Mouse (Mus musculus) layer of hippocampus, postnatal 36 days (tissue): ENCODE data around the gene Kynu. TPM values are rescaled to one million over a fixed set of nuclear protein-coding genes. Genes with fewer than 3 reads are reported as not detected.

Experiments used
- DNase-seq, 2 experiments: peaks; one replicate each; pipeline ENCODE4 v3.0.0; 2022
- total RNA-seq, 2 experiments: library from RNA; stranded (reverse); gene quantifications; 2 replicates each; pipeline ENCODE4 v1.2.3; 2021

Kynu gene
- total RNA-seq, 2 experiments from 2014 or later, result not detected

DNA sequence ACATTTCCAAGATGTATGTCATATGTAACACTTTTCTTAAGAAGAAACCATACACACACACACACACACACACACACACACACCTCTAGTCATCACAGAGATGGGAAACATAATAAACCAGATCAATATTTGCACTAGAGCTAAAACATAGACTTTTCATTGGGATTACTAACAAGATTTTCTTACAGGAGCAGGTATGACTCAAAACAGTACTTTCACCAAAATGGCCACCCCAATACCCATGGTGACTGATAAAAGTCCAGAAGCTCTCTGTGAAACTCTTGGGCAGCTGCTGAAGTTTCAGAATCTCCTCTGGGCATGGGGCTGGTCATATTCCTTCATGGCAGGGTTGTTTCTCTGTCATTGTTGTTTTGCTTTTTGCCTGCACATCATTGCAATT, 114.5 kb downstream of the Kynu start:
- DNase-seq, result no peak

DNA sequence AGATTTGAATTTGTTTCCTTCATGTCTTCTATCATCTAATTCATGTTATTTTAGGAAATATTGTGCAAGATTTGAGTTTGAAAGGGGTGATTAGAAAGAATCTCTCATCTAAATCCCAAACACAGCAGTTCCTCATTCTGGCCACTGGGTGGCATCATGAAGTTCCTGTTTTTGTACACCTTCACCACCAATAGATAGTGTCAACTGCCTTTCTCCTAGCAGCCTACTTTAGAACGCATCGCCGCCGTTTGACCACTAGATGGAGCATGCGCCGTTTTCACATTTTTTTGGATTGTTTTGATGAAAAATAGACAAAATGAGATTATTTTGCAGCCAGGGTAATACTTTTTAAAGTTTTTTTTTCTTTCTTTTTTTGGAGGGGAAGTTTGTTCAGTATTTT, 118.5 kb downstream of the Kynu start:
- DNase-seq, result peak; percentile 45 to 58

DNA sequence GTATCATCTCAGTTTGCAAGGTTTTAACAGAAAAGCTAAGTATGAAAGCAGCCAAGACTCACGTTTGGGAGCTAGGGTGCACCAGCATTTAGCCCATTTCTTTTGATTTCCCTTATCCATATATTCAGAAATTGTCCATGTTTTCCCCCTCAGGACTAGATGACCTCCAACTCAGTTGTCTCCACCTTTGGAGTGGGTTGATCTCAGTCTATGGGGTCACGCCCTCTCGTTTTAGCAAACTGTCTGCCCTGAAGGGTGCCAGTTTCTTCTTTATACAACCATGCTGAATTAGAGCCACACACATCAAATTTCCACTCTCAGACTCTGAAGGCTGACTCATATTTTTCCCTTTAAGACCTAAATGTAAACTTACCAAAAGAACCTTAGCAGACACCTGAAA, 119.0 kb downstream of the Kynu start:
- no peak for DNase-seq

DNA sequence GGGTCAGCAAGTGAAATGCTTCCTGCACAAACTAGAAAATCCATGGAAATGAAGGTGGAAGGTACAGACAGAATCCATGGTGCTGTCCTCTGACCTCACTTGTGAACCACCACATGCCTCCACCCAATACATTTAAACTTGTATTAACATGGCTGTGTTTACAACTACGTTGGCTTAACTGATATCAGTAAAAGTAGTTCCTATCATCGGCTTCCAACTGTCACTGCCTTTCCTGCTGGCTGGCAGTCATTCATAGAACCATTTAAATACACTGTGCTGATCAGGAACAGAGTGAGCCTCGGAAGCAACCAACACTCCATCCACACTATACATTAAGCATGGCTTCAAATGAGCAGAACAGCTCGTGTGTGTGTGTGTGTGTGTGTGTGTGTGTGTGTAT, 120.1 kb downstream of the Kynu start:
- no peak for DNase-seq

DNA sequence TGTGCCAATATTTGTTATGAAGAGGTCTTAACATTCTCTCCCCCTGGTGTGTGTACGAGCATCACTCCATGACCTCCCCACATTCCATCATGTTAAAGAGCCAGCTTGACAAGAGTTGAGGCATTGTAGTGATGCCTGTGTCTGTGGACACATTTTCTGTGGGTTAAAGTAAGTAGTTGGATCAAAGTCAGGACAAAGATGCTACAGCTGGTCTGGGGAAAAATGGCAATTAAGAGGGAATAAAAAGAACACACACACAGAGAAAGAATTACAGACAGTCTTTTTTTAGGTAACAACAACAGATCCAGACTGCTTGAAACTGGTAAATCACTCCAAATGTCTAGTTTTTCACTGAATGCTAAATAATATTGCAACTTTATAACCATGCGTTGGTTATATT, 135.3 kb downstream of the Kynu start:
- DNase-seq, result no peak

DNA sequence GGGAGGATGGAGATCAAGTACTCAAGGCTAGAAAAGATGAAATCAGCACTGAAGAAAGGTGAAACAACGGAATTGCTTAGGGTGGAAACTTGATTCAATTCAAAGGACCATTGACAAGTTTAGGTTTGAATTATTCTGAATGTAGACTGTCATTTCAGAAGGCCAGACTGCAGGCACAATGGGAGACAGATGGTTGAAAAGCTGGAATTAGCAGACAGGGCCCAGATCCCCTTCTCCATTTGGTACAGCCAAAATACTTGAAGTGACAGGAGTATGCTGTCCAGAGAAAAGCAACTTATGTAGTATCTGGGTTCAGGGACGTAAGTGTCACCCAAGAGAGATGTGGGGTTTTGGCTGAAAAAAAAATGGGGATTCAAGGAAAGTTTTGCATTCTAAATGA, 136.2 kb downstream of the Kynu start:
- DNase-seq, result peak; percentile 40 to 46

DNA sequence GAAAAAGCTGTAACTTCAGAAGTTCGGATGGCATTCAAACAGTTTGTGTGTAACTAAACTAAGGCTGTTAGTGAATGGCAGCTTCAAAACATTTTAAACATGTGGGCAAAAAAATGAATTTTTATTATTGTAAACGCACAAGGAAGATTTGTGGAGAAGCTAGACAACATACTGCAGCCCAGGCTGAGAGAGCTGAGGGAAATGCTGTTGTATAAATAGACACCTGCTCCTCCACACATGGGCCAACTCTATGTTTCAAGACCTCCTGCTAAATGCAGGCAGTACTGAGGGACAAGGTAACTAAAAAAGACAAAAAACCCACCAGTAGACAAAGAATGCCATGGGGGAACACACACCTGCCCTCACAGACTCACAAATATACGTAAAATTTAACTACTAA, 140.5 kb downstream of the Kynu start:
- DNase-seq, result no peak

DNA sequence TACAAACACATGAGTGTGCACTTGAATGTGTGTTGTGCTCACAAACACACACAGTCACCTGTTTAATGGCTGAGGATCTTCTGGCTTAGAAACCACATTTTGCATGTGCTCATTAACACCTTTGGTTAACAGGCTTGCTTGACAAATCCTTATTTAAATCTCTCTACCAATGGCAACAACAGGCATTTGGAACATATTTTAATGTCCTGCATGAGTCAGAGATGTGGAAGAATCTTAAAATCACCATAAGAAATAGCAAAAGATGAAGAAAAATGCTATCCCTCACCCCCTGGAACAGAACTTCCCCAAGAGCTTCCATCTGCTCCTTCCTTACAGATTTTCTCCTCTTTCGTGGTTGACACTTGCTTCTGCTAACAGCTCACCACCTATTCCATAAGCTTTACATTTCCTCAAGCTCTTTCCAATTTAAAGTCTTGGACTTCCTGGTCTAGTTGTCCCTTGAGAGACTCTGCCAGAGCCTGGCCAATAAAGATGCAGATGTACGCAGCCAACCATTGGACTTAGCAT, 157.5 kb downstream of the Kynu start:
- DNase-seq, result no peak

DNA sequence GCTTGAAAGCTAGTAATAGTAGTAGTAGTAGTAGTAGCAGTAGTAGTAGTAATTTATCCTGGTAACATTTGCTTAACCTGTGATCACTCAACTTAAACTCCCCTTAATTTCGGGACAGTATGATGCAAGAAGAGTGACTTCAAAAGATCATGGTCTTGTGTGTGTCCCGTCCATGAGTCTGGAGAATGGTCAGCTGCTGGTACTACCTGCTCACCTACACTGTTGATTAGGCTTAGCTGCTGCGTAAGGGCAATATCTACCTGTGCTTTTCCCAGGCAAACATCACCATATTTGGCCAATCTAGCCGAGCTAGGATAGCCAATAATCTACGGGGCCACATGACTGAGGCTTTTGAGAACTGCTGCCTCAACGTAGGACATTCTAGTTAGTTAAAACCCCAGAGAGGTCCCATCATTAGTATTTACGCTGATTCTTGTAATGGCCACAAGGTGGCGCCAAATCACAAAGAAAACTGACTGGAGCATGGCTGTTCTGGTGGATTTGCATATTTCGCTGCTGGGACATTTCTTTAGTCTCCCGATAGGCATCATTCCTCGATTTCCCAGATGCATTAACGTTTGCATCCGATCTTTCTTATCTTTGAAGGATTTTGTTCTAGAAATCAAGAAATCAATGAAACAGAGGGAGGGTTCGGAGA, 167.4 kb downstream of the Kynu start:
- peak; percentile 50 to 70 for DNase-seq

DNA sequence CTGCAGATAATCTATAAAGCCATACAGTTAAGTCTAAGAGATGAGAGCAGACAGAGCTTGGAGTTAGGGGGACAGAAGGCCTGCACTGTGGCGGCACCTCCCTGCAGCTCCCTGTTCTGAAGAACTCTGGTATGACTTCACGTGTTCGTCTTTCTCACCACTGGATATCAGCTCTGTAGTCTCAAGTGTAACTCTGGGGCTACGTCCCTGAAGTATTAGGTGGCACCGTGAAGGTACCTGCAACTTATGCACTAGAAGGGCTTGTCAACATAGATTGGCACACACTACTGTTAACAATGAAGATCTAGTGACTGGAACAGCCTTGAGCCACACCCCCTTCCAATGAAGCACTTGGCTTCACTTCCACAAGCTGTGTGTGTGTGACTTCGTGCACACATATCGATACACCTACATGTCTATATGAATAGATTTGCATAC, 168.0 kb downstream of the Kynu start:
- DNase-seq, result no peak

DNA sequence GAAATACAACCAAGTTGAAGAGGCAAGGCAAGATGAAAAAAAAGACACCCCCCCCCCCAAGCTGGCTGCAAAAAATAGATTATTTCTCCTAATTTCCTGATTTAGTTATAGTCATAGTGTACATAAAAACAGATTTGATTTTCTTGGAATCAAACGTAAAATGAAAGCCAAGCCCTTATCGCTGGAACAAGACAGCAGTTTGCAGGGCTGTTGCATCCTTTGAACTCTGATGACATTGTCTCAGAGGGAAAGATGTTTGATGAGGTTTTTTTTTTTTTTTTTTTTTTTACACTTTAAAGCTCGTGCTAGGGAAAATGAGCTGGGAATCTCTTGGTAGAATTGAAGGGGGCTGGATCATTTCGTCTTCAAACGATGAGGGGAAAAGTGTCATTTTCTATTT, 172.1 kb downstream of the Kynu start:
- DNase-seq, result no peak

DNA sequence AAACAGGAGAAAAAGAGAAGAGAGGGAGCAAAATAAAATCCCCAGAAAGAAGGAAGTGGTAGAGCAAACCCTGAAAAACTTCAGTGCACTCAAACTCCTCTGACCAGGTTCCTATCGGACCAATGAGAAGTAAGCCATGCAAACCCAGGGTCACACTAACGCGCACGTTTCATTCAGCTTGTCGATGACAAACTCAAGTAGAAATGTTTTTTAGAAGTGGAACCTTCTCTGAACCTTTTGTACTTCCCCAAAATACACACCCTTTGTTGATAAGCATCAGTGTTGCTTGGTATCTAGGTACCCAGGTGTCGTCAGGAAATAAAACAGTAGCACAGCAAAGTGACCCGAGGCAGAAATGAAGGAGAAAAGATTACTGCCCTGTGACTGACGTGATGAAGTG, 172.6 kb downstream of the Kynu start:
- no peak for DNase-seq

DNA sequence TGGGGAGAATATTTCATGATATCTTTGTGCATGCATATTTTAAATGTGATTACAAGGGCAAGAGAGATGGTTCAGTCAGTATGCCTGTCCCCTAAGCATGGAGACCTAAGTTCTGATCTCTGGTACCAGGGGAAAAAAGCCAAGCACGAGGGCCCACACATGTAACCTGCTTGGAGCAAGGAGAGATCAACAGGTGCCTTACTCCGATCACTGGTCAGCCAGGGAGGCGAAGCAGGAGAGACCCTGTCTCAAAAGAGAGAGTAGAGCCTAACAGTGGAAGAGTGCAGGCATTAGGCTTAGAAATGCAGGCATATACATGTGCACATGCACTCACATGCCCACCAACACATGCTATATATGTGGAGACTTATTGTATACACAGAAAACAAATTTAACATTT, 173.7 kb downstream of the Kynu start:
- no peak for DNase-seq

Other genes with a start within 250 kb of the Kynu start
- gene Arhgap15, start 193.5 kb downstream of the Kynu start, total RNA-seq, result 10 to 100 TPM; 10.6 to 11.0 TPM